Comparison of ENCODE assay signal across 8 mouse cellular contexts in genomic region chr3:89250435-89251040, GRCm38 (mm10). TPM values are rescaled to one million over a fixed set of nuclear protein-coding genes. Genes with fewer than 3 reads are reported as not detected.
A peak's percentile ranks its signal among the peaks of the same experiment; 100 is the strongest.
DNase-seq lines count a peak whose midpoint lies in the region; ATAC-seq and TF ChIP-seq lines count a peak whose summit lies in the region.

No protein-coding gene starts in this region.

- no peaks in the 10 kb centered on the region for H3K27me3 ChIP-seq in kidney, postnatal 0 days (ENCODE audit: insufficient read depth, low read length)
- H3K27me3 ChIP-seq in myocyte (ENCODE audit: control insufficient read depth, insufficient read depth, insufficient read length): no peaks in the 10 kb centered on the region

- H3K9me3 ChIP-seq in kidney, postnatal 0 days (replicated peaks; ENCODE audit: low read length): no peaks in the 10 kb centered on the region

- H3K4me2 ChIP-seq in kidney, postnatal 0 days (ENCODE audit: low read length): 0 out of 2 replicates have a peak overlapping the region, but pooled peaks have one; percentile 29
- peak overlapping the region; percentile 68 for H3K4me2 ChIP-seq in myocyte (ENCODE audit: low read depth)

- H3K27ac ChIP-seq in kidney, postnatal 0 days: peak overlapping the region; percentile 77

- H3K4me1 ChIP-seq in kidney, postnatal 0 days (replicated peaks; ENCODE audit: insufficient read depth, low read length): peaks cover 14% of the 10 kb centered on the region

- peak; percentile 88 for TF ChIP-seq CTCF in kidney, postnatal 0 days (IDR thresholded peaks at IDR 0.05; ENCODE audit: low read depth)

- H3K9ac ChIP-seq in kidney, postnatal 0 days (ENCODE audit: low read depth, low read length): no peak overlapping the region

- H3K79me2 ChIP-seq in myocyte (ENCODE audit: control insufficient read depth, insufficient read depth): peaks cover 23% of the 10 kb centered on the region

- peak; percentile 52 for TF ChIP-seq POLR2A in myocyte (IDR thresholded peaks at IDR 0.05; ENCODE audit: insufficient read length, low read depth)

- peak; percentile 17; the same call in 1 of the 2 replicates for ATAC-seq in kidney, postnatal 0 days (replicated peaks; ENCODE audit: low FRiP score, low read depth)

- no peaks in the 10 kb centered on the region for H3K36me3 ChIP-seq in kidney, postnatal 0 days (ENCODE audit: insufficient read depth, low read length)
- H3K36me3 ChIP-seq in myocyte (ENCODE audit: control insufficient read depth, insufficient read depth): peaks cover 16% of the 10 kb centered on the region

- WGBS in kidney, postnatal 0 days: 19% methylated on average over 7 of the region's 7 CpGs

- no peak overlapping the region for H3ac ChIP-seq in myocyte (ENCODE audit: control insufficient read depth, insufficient read length)

- H3K4me3 ChIP-seq in kidney, postnatal 0 days (replicated peaks; ENCODE audit: low read depth, low read length): no peak overlapping the region
- H3K4me3 ChIP-seq in myocyte: no peak overlapping the region

- DNase-seq in adrenal gland, adult (ENCODE audit: inconsistent age in 2 of 2, low spot score in 1 of 2): peak; percentile 67 to 87
- DNase-seq in adrenal gland, adult 8-10 months: no peak
- DNase-seq in A20 (ENCODE audit: low read depth, low spot score): peak; percentile 87
- peak; percentile 59 for DNase-seq in c-Kit-positive CD71-positive TER-119-positive erythroid progenitor cells, embryonic 14.5 days (ENCODE audit: low spot score)
- DNase-seq in heart, adult 18-20 months: peak; percentile 82 to 83
- peak; percentile 79 for DNase-seq in kidney, postnatal 0 days (ENCODE audit: low spot score)
- no peak for DNase-seq in frontal cortex, postnatal 25 days (ENCODE audit: low spot score in 2 of 2)

TF ChIP-seq in myocyte, 11 proteins besides CTCF, POLR2A, EP300 and RAD21:
- TF ChIP-seq POLR2AphosphoS2 (IDR thresholded peaks at IDR 0.05; ENCODE audit: insufficient read length, low read depth) (peak; percentile 87), SRF (IDR thresholded peaks at IDR 0.05; ENCODE audit: control insufficient read depth, insufficient read length, low read depth) (no peak)

RNA-seq across cellular contexts. Expression of gene Trim46, which starts 4.4 kb away (rescaled TPM):
- total RNA-seq in adrenal gland, adult 8-10 months (2022): 1 to 10 TPM; 2.8 to 4.5 (median 3.8) TPM
- under 1 TPM; 0.37 to 0.98 TPM for total RNA-seq in heart, adult 18-20 months (2021)
- polyA plus RNA-seq in kidney, postnatal 0 days (2015; fragmentation: Nextera tagmentation; extraction: Ambion mirVana): 2.7 and 3.7 TPM in 2 replicates
- 15.2 TPM for polyA plus RNA-seq in myocyte (2012; fragmentation: generic; extraction: Trizol)

RNA-seq across cellular contexts. Expression of gene Krtcap2, which starts 4.8 kb away (rescaled TPM):
- total RNA-seq in adrenal gland, adult 8-10 months (2022): 100 to 1,000 TPM; 131 to 144 (median 135) TPM
- 10 to 100 TPM; 64.8 to 89.2 TPM for total RNA-seq in heart, adult 18-20 months (2021)
- polyA plus RNA-seq in kidney, postnatal 0 days (2015; fragmentation: Nextera tagmentation; extraction: Ambion mirVana): 328 and 371 TPM in 2 replicates
- polyA plus RNA-seq in myocyte (2012; fragmentation: generic; extraction: Trizol): 371 TPM

RNA-seq across cellular contexts. Expression of gene Dpm3, which starts 8.6 kb away (rescaled TPM):
- total RNA-seq in adrenal gland, adult 8-10 months (2022): 100 to 1,000 TPM; 123 to 156 (median 136) TPM
- 10 to 100 TPM; 54.1 to 54.7 TPM for total RNA-seq in heart, adult 18-20 months (2021)
- 148 and 182 TPM in 2 replicates for polyA plus RNA-seq in kidney, postnatal 0 days (2015; fragmentation: Nextera tagmentation; extraction: Ambion mirVana)
- 222 TPM for polyA plus RNA-seq in myocyte (2012; fragmentation: generic; extraction: Trizol)

RNA-seq across cellular contexts. Expression of gene Slc50a1, which starts 19.8 kb away (rescaled TPM):
- 10 to 100 TPM; 54.2 to 80.1 (median 64.9) TPM for total RNA-seq in adrenal gland, adult 8-10 months (2022)
- 10 to 100 TPM; 15.6 to 21.6 TPM for total RNA-seq in heart, adult 18-20 months (2021)
- polyA plus RNA-seq in kidney, postnatal 0 days (2015; fragmentation: Nextera tagmentation; extraction: Ambion mirVana): 75.8 and 82.2 TPM in 2 replicates
- 48.7 TPM for polyA plus RNA-seq in myocyte (2012; fragmentation: generic; extraction: Trizol)

RNA-seq across cellular contexts. Expression of gene Muc1, which starts 21.7 kb away (rescaled TPM):
- total RNA-seq in adrenal gland, adult 8-10 months (2022): under 1 TPM in 3 of 4 experiments, not detected in 1; 0.22 to 0.96 (median 0.65) TPM
- 1 to 10 TPM in 1 of 2 experiments, under 1 TPM in 1; 0.40 to 2.1 TPM for total RNA-seq in heart, adult 18-20 months (2021)
- polyA plus RNA-seq in kidney, postnatal 0 days (2015; fragmentation: Nextera tagmentation; extraction: Ambion mirVana): 42.8 and 49.5 TPM in 2 replicates
- 0.37 TPM for polyA plus RNA-seq in myocyte (2012; fragmentation: generic; extraction: Trizol)

Comparison
In these comparisons a context has a peak if more than half of its experiments do, and no peak if none do; other contexts are left out.
1. DNase-seq: peak in adrenal gland, adult (2 of 2), A20 (single experiment), c-Kit-positive CD71-positive TER-119-positive erythroid progenitor cells, embryonic 14.5 days (single experiment), heart, adult 18-20 months (2 of 2) and kidney, postnatal 0 days (single experiment); none in adrenal gland, adult 8-10 months (single experiment) and frontal cortex, postnatal 25 days (0 of 2).